Mouse (Mus musculus) forebrain, embryonic 14.5 days (tissue): ENCODE measurements at regions not wholly inside any gene's neighbourhood (a gene's known extent, or its start where the extent isn't known, plus 50 kb on each side); places are given as distances from the start of the nearest gene placed in this dataset.

ENCODE experiments used
- ATAC-seq: fragments of 200-750 bp; cut with Nextera tagmentation; 2 replicates; pipeline ENCODE4 v1.8.0; 2017; ENCODE audit warnings: mild to moderate bottlenecking, moderate library complexity
- DNase-seq: peaks from one replicate; pipeline ENCODE4 v3.0.0-alpha.2; 2015; ENCODE audit warnings: low spot score
- H3K27ac ChIP-seq: fragments of 300-500 bp; sonication (generic); 2 replicates; pipeline ENCODE4 v1.5.1; 2014; ENCODE audit warnings: low read depth, mild to moderate bottlenecking, control low read depth, low read length, moderate library complexity
- H3K27me3 ChIP-seq: fragments of 300-500 bp; sonication (generic); replicated peaks from 2 replicates; pipeline ENCODE4 v1.6.1; 2014; ENCODE audit warnings: low read length, control low read depth, mixed read lengths; ENCODE audit not compliant: control insufficient read depth, insufficient read depth
- H3K36me3 ChIP-seq: fragments of 300-500 bp; sonication (generic); 2 replicates; pipeline ENCODE4 v1.6.1; 2014; ENCODE audit warnings: low read length, control low read depth; ENCODE audit not compliant: control insufficient read depth, insufficient read depth
- H3K4me1 ChIP-seq: fragments of 300-500 bp; sonication (generic); 2 replicates; pipeline ENCODE4 v1.6.1; 2014; ENCODE audit warnings: antibody characterized with exemption, low read length, control low read depth; ENCODE audit not compliant: control insufficient read depth, insufficient read depth
- H3K4me2 ChIP-seq: fragments of 300-500 bp; sonication (generic); 2 replicates; pipeline ENCODE4 v1.6.1; 2014; ENCODE audit warnings: mild to moderate bottlenecking, control low read depth, low read length
- H3K4me3 ChIP-seq: fragments of 300-500 bp; sonication (generic); 2 replicates; pipeline ENCODE4 v1.5.1; 2014; ENCODE audit warnings: low read depth, low read length, control low read depth
- H3K9ac ChIP-seq: fragments of 300-500 bp; sonication (generic); 2 replicates; pipeline ENCODE4 v1.6.1; 2014; ENCODE audit warnings: mild to moderate bottlenecking, low read length, control low read depth, moderate library complexity
- H3K9me3 ChIP-seq: fragments of 300-500 bp; sonication (generic); replicated peaks from 2 replicates; pipeline ENCODE4 v1.6.1; 2016; ENCODE audit warnings: low read length, control low read depth, mixed read lengths; ENCODE audit not compliant: control insufficient read depth
- WGBS: fragments of 180-500 bp; shearing (Covaris S2); extraction: QIAGEN DNeasy Blood & Tissue Kit; methylation state at CpG from one replicate; pipeline ENCODE4 v1.1.7; 2014; 5-methylcytosine and 5-hydroxymethylcytosine counted together

GRCm38 (mm10) chr13:83124651-83125050, 379.2 kb upstream of the Mef2c start:
- no peaks in the 10 kb centered on the region for H3K9me3 ChIP-seq
- H3K36me3 ChIP-seq = no peaks in the 10 kb centered on the region
- H3K4me1 ChIP-seq = no peaks in the 10 kb centered on the region
- DNase-seq (no peak), ATAC-seq (no peak)
- no peaks in the 10 kb centered on the region for H3K27me3 ChIP-seq
- 85% methylated on average over 2 of the region's 2 CpGs for WGBS
- H3K27ac ChIP-seq = no peak overlapping the region
- no peak overlapping the region for H3K4me2 ChIP-seq
- no peak overlapping the region for H3K4me3 ChIP-seq
- no peak overlapping the region for H3K9ac ChIP-seq

- no peak overlapping the region for H3K9ac ChIP-seq
- DNase-seq = no peak
- 0 out of 2 replicates have a peak, but pooled peaks cover 4% of the 10 kb centered on the region for H3K4me1 ChIP-seq
- no peaks in the 10 kb centered on the region for H3K27me3 ChIP-seq
- no peaks in the 10 kb centered on the region for H3K9me3 ChIP-seq
- ATAC-seq = no peak
- H3K4me3 ChIP-seq = no peak overlapping the region
- 85% methylated on average over 2 of the region's 2 CpGs for WGBS
- no peaks in the 10 kb centered on the region for H3K36me3 ChIP-seq
- no peak overlapping the region for H3K4me2 ChIP-seq
- H3K27ac ChIP-seq = no peak overlapping the region
These were observed 377.4 kb upstream of the Mef2c start for GRCm38 (mm10) chr13:83126438-83126837.

GRCm38 (mm10) chr13:83131129-83131981, 372.5 kb upstream of the Mef2c start:
- Histone ChIP-seq H3K9me3 (no peaks in the 10 kb centered on the region), H3K27me3 (no peaks in the 10 kb centered on the region), H3K4me1 (0 out of 2 replicates have a peak, but pooled peaks cover 4% of the 10 kb centered on the region), H3K36me3 (no peaks in the 10 kb centered on the region), H3K9ac (no peak overlapping the region), H3K4me2 (no peak overlapping the region), H3K4me3 (no peak overlapping the region), H3K27ac (no peak overlapping the region)
- ATAC-seq = peak; percentile 52; the same call in 1 of the 2 replicates
- peak; percentile 25 for DNase-seq
- 9% methylated on average over 7 of the region's 7 CpGs for WGBS

- Histone ChIP-seq H3K4me1 (0 out of 2 replicates have a peak, but pooled peaks cover 4% of the 10 kb centered on the region), H3K27ac (no peak overlapping the region), H3K27me3 (no peaks in the 10 kb centered on the region), H3K9ac (no peak overlapping the region), H3K4me3 (no peak overlapping the region), H3K9me3 (no peaks in the 10 kb centered on the region), H3K36me3 (no peaks in the 10 kb centered on the region), H3K4me2 (no peak overlapping the region)
- DNase-seq = no peak
- ATAC-seq = no peak
- 10% methylated on average over 1 of the region's 1 CpGs for WGBS
These were observed 371.9 kb upstream of the Mef2c start for GRCm38 (mm10) chr13:83131982-83132354.

- Histone ChIP-seq H3K27ac (no peak overlapping the region), H3K27me3 (no peaks in the 10 kb centered on the region), H3K4me3 (no peak overlapping the region), H3K9me3 (no peaks in the 10 kb centered on the region), H3K4me1 (0 out of 2 replicates have a peak, but pooled peaks cover 4% of the 10 kb centered on the region), H3K9ac (no peak overlapping the region), H3K36me3 (no peaks in the 10 kb centered on the region), H3K4me2 (no peak overlapping the region)
- 73% methylated on average over 7 of the region's 7 CpGs for WGBS
- no peak for ATAC-seq
- DNase-seq = no peak
These were observed 370.9 kb upstream of the Mef2c start for GRCm38 (mm10) chr13:83132671-83133638.

- H3K27ac ChIP-seq = no peak overlapping the region
- H3K4me1 ChIP-seq = no peaks in the 10 kb centered on the region
- H3K36me3 ChIP-seq = no peaks in the 10 kb centered on the region
- ATAC-seq (no peak), DNase-seq (peak; percentile 30)
- 65% methylated on average over 3 of the region's 3 CpGs for WGBS
- H3K4me3 ChIP-seq = no peak overlapping the region
- no peak overlapping the region for H3K9ac ChIP-seq
- H3K9me3 ChIP-seq = no peaks in the 10 kb centered on the region
- H3K4me2 ChIP-seq = no peak overlapping the region
- no peaks in the 10 kb centered on the region for H3K27me3 ChIP-seq
These were observed 360.5 kb upstream of the Mef2c start for GRCm38 (mm10) chr13:83143316-83143715.

GRCm38 (mm10) chr13:83154626-83155124, 349.2 kb upstream of the Mef2c start:
- H3K9me3 ChIP-seq = no peaks in the 10 kb centered on the region
- no peaks in the 10 kb centered on the region for H3K4me1 ChIP-seq
- no peak for DNase-seq
- H3K9ac ChIP-seq = no peak overlapping the region
- 75% methylated on average over 1 of the region's 1 CpGs for WGBS
- no peak for ATAC-seq
- H3K27ac ChIP-seq = no peak overlapping the region
- H3K36me3 ChIP-seq = no peaks in the 10 kb centered on the region
- no peaks in the 10 kb centered on the region for H3K27me3 ChIP-seq
- H3K4me3 ChIP-seq = no peak overlapping the region
- H3K4me2 ChIP-seq = no peak overlapping the region

GRCm38 (mm10) chr13:83159969-83160368, 343.9 kb upstream of the Mef2c start:
- 57% methylated on average over 2 of the region's 2 CpGs for WGBS

More at GRCm38 (mm10) chr13:83159969-83160368, 343.9 kb upstream of the Mef2c start:
- no peak for ATAC-seq
- Histone ChIP-seq H3K4me1 (no peaks in the 10 kb centered on the region), H3K27ac (no peak overlapping the region), H3K9ac (no peak overlapping the region), H3K27me3 (no peaks in the 10 kb centered on the region), H3K4me3 (no peak overlapping the region), H3K4me2 (no peak overlapping the region), H3K36me3 (no peaks in the 10 kb centered on the region), H3K9me3 (no peaks in the 10 kb centered on the region)
- no peak for DNase-seq
